ENCODE assay signal across 8 mouse cellular contexts in genomic region chr9:14614931-14615880, GRCm38 (mm10). TPM values are rescaled to one million over a fixed set of nuclear protein-coding genes. Genes with fewer than 3 reads are reported as not detected.
DNase-seq lines count a peak whose midpoint lies in the region; ATAC-seq and TF ChIP-seq lines count a peak whose summit lies in the region.

No protein-coding gene starts in this region.

- no peaks in the 10 kb centered on the region for H3K27me3 ChIP-seq in Patski
- H3K27me3 ChIP-seq in embryonic facial prominence, embryonic 15.5 days: no peaks in the 10 kb centered on the region
- no peaks in the 10 kb centered on the region for H3K27me3 ChIP-seq in heart, postnatal 0 days (ENCODE audit: control insufficient read depth, insufficient read depth, low read length)
- H3K27me3 ChIP-seq in limb, embryonic 11.5 days (ENCODE audit: control insufficient read depth, insufficient read depth, low read length): no peaks in the 10 kb centered on the region
- H3K27me3 ChIP-seq in midbrain, embryonic 13.5 days: no peaks in the 10 kb centered on the region

- in situ Hi-C loops in Patski (cut with MboI; ENCODE audit: low pct_unique_long_range_greater_than_20kb): loop anchor here (5.0 kb wide), 1 partner anchor 93 kb away; no protein-coding TSS in a partner anchor

- H3K36me3 ChIP-seq in embryonic facial prominence, embryonic 15.5 days: no peaks in the 10 kb centered on the region
- no peaks in the 10 kb centered on the region for H3K36me3 ChIP-seq in heart, postnatal 0 days (replicated peaks; ENCODE audit: control insufficient read depth, insufficient read depth, low read length)
- H3K36me3 ChIP-seq in limb, embryonic 11.5 days (ENCODE audit: control insufficient read depth, insufficient read depth, low read length): no peaks in the 10 kb centered on the region
- no peaks in the 10 kb centered on the region for H3K36me3 ChIP-seq in midbrain, embryonic 13.5 days

- H3K9me3 ChIP-seq in embryonic facial prominence, embryonic 15.5 days (replicated peaks): no peaks in the 10 kb centered on the region
- H3K9me3 ChIP-seq in heart, postnatal 0 days (replicated peaks; ENCODE audit: control insufficient read depth, low read length): no peaks in the 10 kb centered on the region
- H3K9me3 ChIP-seq in limb, embryonic 11.5 days (ENCODE audit: control insufficient read depth, low read length): no peaks in the 10 kb centered on the region
- H3K9me3 ChIP-seq in midbrain, embryonic 13.5 days: no peaks in the 10 kb centered on the region

- TF ChIP-seq CTCF in Patski (IDR thresholded peaks at IDR 0.05): no peak
- no peak for TF ChIP-seq CTCF in heart, postnatal 0 days (IDR thresholded peaks at IDR 0.05; ENCODE audit: low read depth)

- WGBS in embryonic facial prominence, embryonic 15.5 days: 10% methylated on average over 32 of the region's 33 CpGs
- WGBS in heart, postnatal 0 days: 11% methylated on average over 33 of the region's 33 CpGs
- WGBS in limb, embryonic 11.5 days: 8% methylated on average over 27 of the region's 33 CpGs
- 10% methylated on average over 33 of the region's 33 CpGs for WGBS in midbrain, embryonic 13.5 days

- POLR2A ChIA-PET in Patski (lab: Charles Lee): interaction anchor here (1.2 kb wide), 1 partner anchor 12 kb away, joined by 3 read pairs; no protein-coding TSS in a partner anchor

- H3K9ac ChIP-seq in embryonic facial prominence, embryonic 15.5 days: peak overlapping the region; percentile 97
- H3K9ac ChIP-seq in heart, postnatal 0 days (replicated peaks; ENCODE audit: low read depth, low read length): peak overlapping the region; percentile 93
- H3K9ac ChIP-seq in limb, embryonic 11.5 days (ENCODE audit: low read length): peak overlapping the region; percentile 98
- H3K9ac ChIP-seq in midbrain, embryonic 13.5 days (replicated peaks): peak overlapping the region; percentile 96

- CTCF ChIA-PET in Patski (lab: Charles Lee): no interaction called here

- H3K4me2 ChIP-seq in embryonic facial prominence, embryonic 15.5 days (replicated peaks): peak overlapping the region; percentile 56
- H3K4me2 ChIP-seq in heart, postnatal 0 days (ENCODE audit: low read depth, low read length): peak overlapping the region; percentile 88
- peak overlapping the region; percentile 74 for H3K4me2 ChIP-seq in limb, embryonic 11.5 days (ENCODE audit: low read depth, severe bottlenecking)
- H3K4me2 ChIP-seq in midbrain, embryonic 13.5 days (replicated peaks): peak overlapping the region; percentile 83

- H3K4me1 ChIP-seq in embryonic facial prominence, embryonic 15.5 days: peaks cover 37% of the 10 kb centered on the region
- H3K4me1 ChIP-seq in heart, postnatal 0 days (ENCODE audit: control insufficient read depth, insufficient read depth): peaks cover 39% of the 10 kb centered on the region
- H3K4me1 ChIP-seq in limb, embryonic 11.5 days (ENCODE audit: control insufficient read depth, insufficient read depth, low read length): peaks cover 15% of the 10 kb centered on the region
- peaks cover 33% of the 10 kb centered on the region for H3K4me1 ChIP-seq in midbrain, embryonic 13.5 days (replicated peaks)

- peak overlapping the region; percentile 95 for H3K4me3 ChIP-seq in embryonic facial prominence, embryonic 15.5 days (replicated peaks)
- H3K4me3 ChIP-seq in heart, postnatal 0 days (ENCODE audit: low read depth, low read length): peak overlapping the region; percentile 98
- H3K4me3 ChIP-seq in limb, embryonic 11.5 days (ENCODE audit: low read depth, low read length): peak overlapping the region; percentile 94
- H3K4me3 ChIP-seq in midbrain, embryonic 13.5 days (replicated peaks): peak overlapping the region; percentile 83

- peak; percentile 80 for ATAC-seq in Patski
- ATAC-seq in embryonic facial prominence, embryonic 15.5 days (ENCODE audit: insufficient number of reproducible peaks, low FRiP score, low TSS enrichment, low read depth): peak; percentile 88
- peak; percentile 85 for ATAC-seq in heart, postnatal 0 days (ENCODE audit: insufficient read depth, low read depth)
- ATAC-seq in limb, embryonic 11.5 days (ENCODE audit: insufficient number of reproducible peaks, low FRiP score, low TSS enrichment, low read depth): peak; percentile 88
- peak; percentile 84 for ATAC-seq in midbrain, embryonic 13.5 days

- peak overlapping the region; percentile 97 for H3K27ac ChIP-seq in embryonic facial prominence, embryonic 15.5 days (replicated peaks)
- peak overlapping the region; percentile 95 for H3K27ac ChIP-seq in heart, postnatal 0 days (ENCODE audit: low read depth)
- H3K27ac ChIP-seq in limb, embryonic 11.5 days (replicated peaks; ENCODE audit: low read depth, low read length): peak overlapping the region; percentile 81
- peak overlapping the region; percentile 73 for H3K27ac ChIP-seq in midbrain, embryonic 13.5 days

- TF ChIP-seq EP300 in heart, postnatal 0 days (IDR thresholded peaks at IDR 0.05; ENCODE audit: low read depth): no peak

- DNase-seq in cerebellum, adult 11 months: peak; percentile 12
- no peak for DNase-seq in cerebellum, adult 9-11 months
- no peak for DNase-seq in Patski (ENCODE audit: low read depth, low spot score)
- peak; percentile 68 for DNase-seq in heart, postnatal 0 days (ENCODE audit: low spot score)
- DNase-seq in limb, embryonic 11.5 days (ENCODE audit: low spot score): peak; percentile 89
- no peak for DNase-seq in frontal cortex, postnatal 10 days (ENCODE audit: low spot score in 2 of 2)

RNA-seq across cellular contexts. Expression of gene Amotl1, which starts 29.6 kb away (rescaled TPM):
- 44.1 TPM for polyA plus RNA-seq in Patski (2021)
- 34.2 and 38.9 TPM in 2 replicates for polyA plus RNA-seq in embryonic facial prominence, embryonic 15.5 days (2015; fragmentation: Nextera tagmentation; extraction: Ambion mirVana)
- 70.2 and 89.1 TPM in 2 replicates for total RNA-seq in heart, postnatal 0 days (2014; rRNA removed; ENCODE audit: low replicate concordance)
- polyA plus RNA-seq in heart, postnatal 0 days (2015; fragmentation: Nextera tagmentation; extraction: Ambion mirVana): 10.4 and 11.7 TPM in 2 replicates
- polyA plus RNA-seq in limb, embryonic 11.5 days (2014; fragmentation: Nextera tagmentation; extraction: Ambion mirVana): 36.9 and 40.0 TPM in 2 replicates
- polyA plus RNA-seq in midbrain, embryonic 13.5 days (2015; fragmentation: Nextera tagmentation; extraction: Ambion mirVana): 9.8 and 9.9 TPM in 2 replicates

Comparison
In these comparisons a context has a peak if more than half of its experiments do, and no peak if none do; other contexts are left out.
1. DNase-seq: peak in cerebellum, adult 11 months (single experiment), heart, postnatal 0 days (single experiment) and limb, embryonic 11.5 days (single experiment); none in cerebellum, adult 9-11 months (single experiment), Patski (single experiment) and frontal cortex, postnatal 10 days (0 of 2).
2. Peak in every context shown above with its lines, with median percentiles within 50 percentile points of each other: ATAC-seq, H3K27ac ChIP-seq, H3K4me2 ChIP-seq, H3K4me3 ChIP-seq and H3K9ac ChIP-seq.